Mouse (Mus musculus): ENCODE measurements around the gene Ap3s2. TPM values are rescaled to one million over a fixed set of nuclear protein-coding genes. Genes with fewer than 3 reads are reported as not detected.
A peak's percentile ranks its signal among the peaks of the same experiment; 100 is the strongest.

Gene Ap3s2
- polyA plus RNA-seq, 1 experiment from 2014 or later = 26.4 TPM

DNA sequence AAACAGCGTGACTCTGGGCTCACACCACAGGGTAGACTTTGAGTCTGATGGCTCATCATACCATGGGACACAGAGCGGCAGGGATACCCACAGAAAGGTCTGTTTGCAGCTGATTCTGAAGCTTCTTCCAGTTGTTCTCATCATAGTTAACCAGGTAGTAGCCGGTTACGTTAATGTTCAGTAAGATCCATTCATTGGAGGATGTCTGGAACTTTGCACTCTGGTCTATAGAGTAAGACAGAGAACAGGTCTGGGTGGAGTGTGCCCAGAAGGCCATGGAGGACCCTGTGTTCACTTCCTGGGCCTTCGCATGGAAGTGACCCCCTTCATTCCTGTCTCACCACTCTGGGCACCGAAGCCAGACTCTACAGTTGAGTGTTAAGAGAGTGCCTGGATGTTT lies 85.3 kb downstream of the Ap3s2 start:
- 93% methylated on average over 6 of the region's 6 CpGs for WGBS
- no peak overlapping the region for H3K9ac ChIP-seq (ENCODE audit: low read length)
- no peak overlapping the region for H3K4me2 ChIP-seq (ENCODE audit: low read depth, low read length)
- no peak overlapping the region for H3K27ac ChIP-seq (ENCODE audit: low read length)
- ATAC-seq (ENCODE audit: insufficient read depth, low FRiP score) = no peak
- H3K27me3 ChIP-seq (ENCODE audit: control insufficient read depth, insufficient read depth, low read length) = no peaks in the 10 kb centered on the region
- no peaks in the 10 kb centered on the region for H3K9me3 ChIP-seq (replicated peaks; ENCODE audit: control insufficient read depth, low read length)
- peaks cover 3% of the 10 kb centered on the region; the same call in 1 of the 2 replicates for H3K36me3 ChIP-seq (ENCODE audit: control insufficient read depth, insufficient read depth, low read length)
- peaks cover 11% of the 10 kb centered on the region; the same call in 1 of the 2 replicates for H3K4me1 ChIP-seq (ENCODE audit: control insufficient read depth, insufficient read depth, low read length)
- no peak overlapping the region for H3K4me3 ChIP-seq (replicated peaks; ENCODE audit: low read length)

- H3K4me3 ChIP-seq (replicated peaks; ENCODE audit: low read length) = no peak overlapping the region
- peaks cover under 1% of the 10 kb centered on the region; the same call in 1 of the 2 replicates for H3K36me3 ChIP-seq (ENCODE audit: control insufficient read depth, insufficient read depth, low read length)
- no peak overlapping the region for H3K4me2 ChIP-seq (ENCODE audit: low read depth, low read length)
- H3K9me3 ChIP-seq (replicated peaks; ENCODE audit: control insufficient read depth, low read length) = no peaks in the 10 kb centered on the region
- peaks cover 11% of the 10 kb centered on the region; the same call in 1 of the 2 replicates for H3K4me1 ChIP-seq (ENCODE audit: control insufficient read depth, insufficient read depth, low read length)
- no peak for ATAC-seq (ENCODE audit: insufficient read depth, low FRiP score)
- H3K9ac ChIP-seq (ENCODE audit: low read length) = no peak overlapping the region
- H3K27me3 ChIP-seq (ENCODE audit: control insufficient read depth, insufficient read depth, low read length) = no peaks in the 10 kb centered on the region
- H3K27ac ChIP-seq (ENCODE audit: low read length) = no peak overlapping the region
Measured at GRCm38 (mm10) chr7:79832980-79833379, 87.5 kb downstream of the Ap3s2 start.

DNA sequence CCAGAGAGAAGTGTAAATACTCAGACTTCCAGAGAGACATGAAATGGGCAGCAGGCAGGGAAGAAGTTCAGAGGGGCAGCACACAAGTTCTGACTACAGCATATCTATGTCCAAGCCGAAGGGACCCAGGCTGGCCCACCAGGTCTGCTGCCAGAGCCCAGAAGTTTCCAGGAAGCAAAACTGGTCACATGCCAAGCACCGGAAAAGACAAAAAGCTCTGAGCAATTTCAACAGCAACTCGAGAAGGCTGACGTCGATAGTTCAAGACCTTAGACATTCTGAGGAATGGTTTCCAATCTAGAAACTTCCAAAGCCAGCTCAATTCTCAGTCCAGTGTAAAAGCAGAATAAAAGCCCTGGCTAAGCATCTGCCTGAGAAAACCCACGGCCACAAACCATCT lies 88.9 kb downstream of the Ap3s2 start:
- Histone ChIP-seq H3K4me2 (ENCODE audit: low read depth, low read length) (no peak overlapping the region), H3K9me3 (replicated peaks; ENCODE audit: control insufficient read depth, low read length) (no peaks in the 10 kb centered on the region), H3K27ac (ENCODE audit: low read length) (peak overlapping the region; percentile 60), H3K9ac (ENCODE audit: low read length) (no peak overlapping the region), H3K4me1 (ENCODE audit: control insufficient read depth, insufficient read depth, low read length) (peaks cover 11% of the 10 kb centered on the region; the same call in 1 of the 2 replicates), H3K27me3 (ENCODE audit: control insufficient read depth, insufficient read depth, low read length) (no peaks in the 10 kb centered on the region), H3K4me3 (replicated peaks; ENCODE audit: low read length) (no peak overlapping the region), H3K36me3 (ENCODE audit: control insufficient read depth, insufficient read depth, low read length) (no peaks in the 10 kb centered on the region)
- 48% methylated on average over 6 of the region's 6 CpGs for WGBS
- ATAC-seq (ENCODE audit: insufficient read depth, low FRiP score) = no peak

- Histone ChIP-seq H3K4me2 (ENCODE audit: low read depth, low read length) (no peak overlapping the region), H3K27me3 (ENCODE audit: control insufficient read depth, insufficient read depth, low read length) (no peaks in the 10 kb centered on the region), H3K4me3 (replicated peaks; ENCODE audit: low read length) (no peak overlapping the region), H3K36me3 (ENCODE audit: control insufficient read depth, insufficient read depth, low read length) (no peaks in the 10 kb centered on the region), H3K4me1 (ENCODE audit: control insufficient read depth, insufficient read depth, low read length) (peaks cover 11% of the 10 kb centered on the region; the same call in 1 of the 2 replicates), H3K9me3 (replicated peaks; ENCODE audit: control insufficient read depth, low read length) (no peaks in the 10 kb centered on the region), H3K27ac (ENCODE audit: low read length) (peak overlapping the region; percentile 60), H3K9ac (ENCODE audit: low read length) (no peak overlapping the region)
- ATAC-seq (ENCODE audit: insufficient read depth, low FRiP score) = no peak
- 52% methylated on average over 6 of the region's 6 CpGs for WGBS
Measured at GRCm38 (mm10) chr7:79831145-79831544, 89.3 kb downstream of the Ap3s2 start.

DNA sequence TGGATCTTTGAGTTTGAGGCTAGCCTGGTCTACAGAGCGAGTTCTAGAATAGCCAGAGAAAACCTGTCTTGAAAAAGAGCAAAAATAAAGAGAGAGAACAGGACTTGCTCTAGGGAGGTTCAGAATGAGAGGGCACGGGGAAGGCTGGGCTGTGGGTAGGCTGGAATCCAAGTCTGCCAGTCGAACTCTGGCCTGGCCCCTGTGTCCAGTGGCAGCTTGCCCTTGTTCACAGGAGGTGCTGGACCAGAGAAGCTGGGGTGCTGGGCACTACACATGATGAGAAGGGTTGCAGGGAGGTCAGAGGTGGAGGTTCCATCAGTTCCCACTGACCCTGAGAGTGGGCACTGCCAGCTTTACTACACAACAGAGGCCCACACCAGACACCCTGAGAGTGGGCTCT lies 92.1 kb downstream of the Ap3s2 start:
- no peak for ATAC-seq (ENCODE audit: insufficient read depth, low FRiP score)
- Histone ChIP-seq H3K27me3 (ENCODE audit: control insufficient read depth, insufficient read depth, low read length) (no peaks in the 10 kb centered on the region), H3K4me3 (replicated peaks; ENCODE audit: low read length) (no peak overlapping the region), H3K4me1 (ENCODE audit: control insufficient read depth, insufficient read depth, low read length) (peaks cover 11% of the 10 kb centered on the region; the same call in 1 of the 2 replicates), H3K27ac (ENCODE audit: low read length) (no peak overlapping the region), H3K9me3 (replicated peaks; ENCODE audit: control insufficient read depth, low read length) (no peaks in the 10 kb centered on the region), H3K9ac (ENCODE audit: low read length) (no peak overlapping the region), H3K36me3 (ENCODE audit: control insufficient read depth, insufficient read depth, low read length) (0 out of 2 replicates have a peak, but pooled peaks cover 3% of the 10 kb centered on the region), H3K4me2 (ENCODE audit: low read depth, low read length) (no peak overlapping the region)
- 76% methylated on average over 3 of the region's 3 CpGs for WGBS

Small RNA genes within 50 kb of the gene (microRNA-seq; reads per million reads assigned to microRNA genes)
- not detected for gene Gm24541

Other genes starting within 250 kb of the Ap3s2 start
- 2.1 and 2.9 TPM in 2 replicates for gene Kif7, start 204.9 kb downstream of the Ap3s2 start, polyA plus RNA-seq (2015; fragmentation: Nextera tagmentation; extraction: Ambion mirVana)
- not detected in 2 replicates for gene Plin1, start 187.7 kb downstream of the Ap3s2 start, polyA plus RNA-seq (2015; fragmentation: Nextera tagmentation; extraction: Ambion mirVana)
- gene Pex11a, start 177.5 kb downstream of the Ap3s2 start, polyA plus RNA-seq (2015; fragmentation: Nextera tagmentation; extraction: Ambion mirVana) = 11.5 and 11.9 TPM in 2 replicates
- gene Wdr93, start 177.5 kb downstream of the Ap3s2 start, polyA plus RNA-seq (2015; fragmentation: Nextera tagmentation; extraction: Ambion mirVana) = 0.25 and 0.47 TPM in 2 replicates
- gene Mesp1, start 126.9 kb downstream of the Ap3s2 start, polyA plus RNA-seq (2015; fragmentation: Nextera tagmentation; extraction: Ambion mirVana) = 0.17 TPM in 1 of 2 replicates, not detected in the other
- gene Mesp2, start 109.9 kb downstream of the Ap3s2 start, polyA plus RNA-seq (2015; fragmentation: Nextera tagmentation; extraction: Ambion mirVana) = 1.3 TPM in 2 replicates
- gene Anpep, start 59.6 kb downstream of the Ap3s2 start, polyA plus RNA-seq (2015; fragmentation: Nextera tagmentation; extraction: Ambion mirVana) = 54.7 and 59.3 TPM in 2 replicates
- 38.1 and 41.3 TPM in 2 replicates for gene Arpin, start 14.7 kb upstream of the Ap3s2 start, polyA plus RNA-seq (2015; fragmentation: Nextera tagmentation; extraction: Ambion mirVana)
- 14.3 and 16.7 TPM in 2 replicates for gene Zfp710, start 104.2 kb upstream of the Ap3s2 start, polyA plus RNA-seq (2015; fragmentation: Nextera tagmentation; extraction: Ambion mirVana)
- gene Idh2, start 194.7 kb upstream of the Ap3s2 start, polyA plus RNA-seq (2015; fragmentation: Nextera tagmentation; extraction: Ambion mirVana) = 606 and 633 TPM in 2 replicates

Measured in stomach, embryonic 16.5 days (tissue).